Mouse (Mus musculus): ENCODE data around the gene Bmyc.
"Not testable (repeated sequence)": the region's sequence is repeated elsewhere in the genome, so short reads cannot be mapped to it uniquely, and the experiment has no call there.

Gene Bmyc

GRCm38 (mm10) chr2:25706643-25707481, at the start of gene Bmyc:
Bmyc (plus strand) TSS chr2:25706739.
- DNase-seq (ENCODE audit: low read depth in 2 of 2, low spot score in 2 of 2), result peak; percentile 53 to 70

GRCm38 (mm10) chr2:25657246-25657645, 49.3 kb upstream of the Bmyc start:
- DNase-seq (ENCODE audit: low read depth in 2 of 2, low spot score in 2 of 2), result no peak

- DNase-seq (ENCODE audit: low read depth in 2 of 2, low spot score in 2 of 2), result no peak
Measured at GRCm38 (mm10) chr2:25657652-25658051, 48.9 kb upstream of the Bmyc start, which contains the start of gene Lcn5. Lcn5 (plus strand) TSS chr2:25657952.

- DNase-seq (ENCODE audit: low read depth in 2 of 2, low spot score in 2 of 2), result no peak
Measured at GRCm38 (mm10) chr2:25660279-25660678, 46.3 kb upstream of the Bmyc start.

- no peak for DNase-seq (ENCODE audit: low read depth in 2 of 2, low spot score in 2 of 2)
Measured at GRCm38 (mm10) chr2:25661245-25661970, 45.1 kb upstream of the Bmyc start.

GRCm38 (mm10) chr2:25663511-25663910, 43.0 kb upstream of the Bmyc start:
- DNase-seq (ENCODE audit: low read depth in 2 of 2, low spot score in 2 of 2), result peak; percentile 28 to 64

GRCm38 (mm10) chr2:25664125-25664524, 42.4 kb upstream of the Bmyc start:
- DNase-seq (ENCODE audit: low read depth in 2 of 2, low spot score in 2 of 2), result no peak

GRCm38 (mm10) chr2:25666516-25666915, 40.0 kb upstream of the Bmyc start:
- DNase-seq (ENCODE audit: low read depth in 2 of 2, low spot score in 2 of 2), result no peak

- no peak for DNase-seq (ENCODE audit: low read depth in 2 of 2, low spot score in 2 of 2)
Measured at GRCm38 (mm10) chr2:25676486-25676885, 30.1 kb upstream of the Bmyc start, which contains the start of gene Lcn6. Lcn6 (plus strand) TSS chr2:25676786.

- peak; percentile 39 for DNase-seq (ENCODE audit: low read depth in 2 of 2, low spot score in 2 of 2)
Measured at GRCm38 (mm10) chr2:25679559-25679958, 27.0 kb upstream of the Bmyc start.

- no peak for DNase-seq (ENCODE audit: low read depth in 2 of 2, low spot score in 2 of 2)
Measured at GRCm38 (mm10) chr2:25682426-25682825, 24.1 kb upstream of the Bmyc start, which contains the start of gene Lcn10. Lcn10 (plus strand) TSS chr2:25682726.

- DNase-seq (ENCODE audit: low read depth in 2 of 2, low spot score in 2 of 2), result no peak
Measured at GRCm38 (mm10) chr2:25686941-25687340, 19.6 kb upstream of the Bmyc start.

- DNase-seq (ENCODE audit: low read depth in 2 of 2, low spot score in 2 of 2), result peak; percentile 25 to 54
Measured at GRCm38 (mm10) chr2:25694605-25695004, 11.9 kb upstream of the Bmyc start.

GRCm38 (mm10) chr2:25696951-25697350, 9.6 kb upstream of the Bmyc start:
- no peak for DNase-seq (ENCODE audit: low read depth in 2 of 2, low spot score in 2 of 2)

GRCm38 (mm10) chr2:25698696-25699095, 7.8 kb upstream of the Bmyc start:
- DNase-seq (ENCODE audit: low read depth in 2 of 2, low spot score in 2 of 2), result no peak

- not testable (repeated sequence) for DNase-seq (ENCODE audit: low read depth in 2 of 2, low spot score in 2 of 2)
Measured at GRCm38 (mm10) chr2:25699743-25700142, 6.8 kb upstream of the Bmyc start, which contains the start of gene Obp2a. Obp2a (plus strand) TSS chr2:25700043.

GRCm38 (mm10) chr2:25701001-25701400, 5.5 kb upstream of the Bmyc start:
- DNase-seq (ENCODE audit: low read depth in 2 of 2, low spot score in 2 of 2), result no peak

- DNase-seq (ENCODE audit: low read depth in 2 of 2, low spot score in 2 of 2), result no peak
Measured at GRCm38 (mm10) chr2:25703706-25704105, 2.8 kb upstream of the Bmyc start.

- no peak for DNase-seq (ENCODE audit: low read depth in 2 of 2, low spot score in 2 of 2)
Measured at GRCm38 (mm10) chr2:25708121-25708520, 1.6 kb downstream of the Bmyc start.

- not testable (repeated sequence) for DNase-seq (ENCODE audit: low read depth in 2 of 2, low spot score in 2 of 2)
Measured at GRCm38 (mm10) chr2:25709056-25709455, 2.5 kb downstream of the Bmyc start.

GRCm38 (mm10) chr2:25709791-25710190, 3.3 kb downstream of the Bmyc start:
- DNase-seq (ENCODE audit: low read depth in 2 of 2, low spot score in 2 of 2), result not testable (repeated sequence)

GRCm38 (mm10) chr2:25711641-25712040, 5.1 kb downstream of the Bmyc start:
- not testable (repeated sequence) for DNase-seq (ENCODE audit: low read depth in 2 of 2, low spot score in 2 of 2)

Data from CD8-positive naive resting alpha-beta T cell, adult 2 months (primary cell).